33 mouse cellular contexts compared by ENCODE assay signal in genomic region chr8:94783890-94784289, GRCm38 (mm10). TPM values are rescaled to one million over a fixed set of nuclear protein-coding genes. Genes with fewer than 3 reads are reported as not detected.
"Had no signal": no experiment of that assay in that cellular context is flagged by ENCODE, and none has a peak within 500 bp of the region (broad histone marks: within the 10 kb centered on the region; RNA-seq: fewer than 3 reads in every experiment).

No protein-coding gene starts in this region.

- H3K4me2 ChIP-seq: heart, embryonic 11.5 days; heart, embryonic 13.5 days; hindbrain, embryonic 13.5 days; hindbrain, embryonic 15.5 days; intestine, embryonic 15.5 days; limb, embryonic 13.5 days; limb, embryonic 15.5 days; liver, embryonic 12.5 days had no signal

- ATAC-seq: inflammation-experienced regulatory T-cells, adult 6 months; intestine, embryonic 15.5 days; liver, embryonic 12.5 days had no signal

- DNase-seq: gastrocnemius, postnatal 10 days; gastrocnemius, postnatal 25 days; heart, adult 11 months; heart, adult 2 months; kidney, adult 18-20 months; kidney, adult 8-10 months; kidney, postnatal 10 days; kidney, postnatal 25 days; kidney, postnatal 4 days; lung, adult 18-20 months had no signal

- H3K4me3 ChIP-seq: heart, adult 2 months; heart, embryonic 13.5 days; hindbrain, embryonic 13.5 days; hindbrain, embryonic 15.5 days; intestine, embryonic 15.5 days; layer of hippocampus, adult 2 months; limb, embryonic 13.5 days; limb, embryonic 15.5 days; liver, embryonic 12.5 days had no signal

- H3K36me3 ChIP-seq: heart, embryonic 13.5 days; hindbrain, embryonic 15.5 days; intestine, embryonic 15.5 days; limb, embryonic 13.5 days; limb, embryonic 15.5 days; liver, embryonic 12.5 days had no signal

- H3K9ac ChIP-seq: heart, embryonic 13.5 days; hindbrain, embryonic 13.5 days; hindbrain, embryonic 15.5 days; intestine, embryonic 15.5 days; limb, embryonic 13.5 days; limb, embryonic 15.5 days; liver, embryonic 12.5 days; liver, embryonic 14.5 days had no signal

- H3K27ac ChIP-seq: heart, embryonic 13.5 days; hindbrain, embryonic 13.5 days; hindbrain, embryonic 15.5 days; layer of hippocampus, adult 2 months; limb, embryonic 13.5 days; limb, embryonic 15.5 days; liver, embryonic 12.5 days; liver, embryonic 14.5 days had no signal

- H3K9me3 ChIP-seq: heart, embryonic 13.5 days; hindbrain, embryonic 13.5 days; hindbrain, embryonic 15.5 days; intestine, embryonic 15.5 days; limb, embryonic 13.5 days; limb, embryonic 15.5 days; liver, embryonic 12.5 days had no signal

- H3K27me3 ChIP-seq: heart, embryonic 13.5 days; hindbrain, embryonic 13.5 days; hindbrain, embryonic 15.5 days; intestine, embryonic 15.5 days; limb, embryonic 13.5 days; limb, embryonic 15.5 days had no signal

RNA-seq across cellular contexts. Expression of gene Ccl17, which starts 26.4 kb away (rescaled TPM):
- total RNA-seq: gastrocnemius, adult 18-20 months; gastrocnemius, postnatal 10 days; gastrocnemius, postnatal 25 days; heart, adult 2 months; heart, postnatal 25 days; hematopoietic stem cell, adult 5-6 weeks; liver, adult 2 months had no signal
- polyA plus RNA-seq: hindbrain, embryonic 11.5 days; hindbrain, embryonic 13.5 days; inflammation-experienced regulatory T-cells, adult 6 months; intestine, embryonic 15.5 days; kidney, embryonic 14.5 days; limb, embryonic 11.5 days; limb, embryonic 15.5 days; liver, embryonic 16.5 days had no signal

RNA-seq across cellular contexts. Expression of gene Ccl22, which starts 38.5 kb away (rescaled TPM):
- total RNA-seq: gastrocnemius, adult 18-20 months; gastrocnemius, postnatal 10 days; gastrocnemius, postnatal 25 days; heart, adult 2 months; heart, postnatal 25 days; hematopoietic stem cell, adult 5-6 weeks; layer of hippocampus, postnatal 10 days; layer of hippocampus, postnatal 25 days; left cerebral cortex, postnatal 14 days had no signal
- polyA plus RNA-seq: heart, embryonic 11.5 days; heart, embryonic 13.5 days; hindbrain, embryonic 11.5 days; hindbrain, embryonic 13.5 days; hindbrain, embryonic 15.5 days; inflammation-experienced regulatory T-cells, adult 6 months; intestine, embryonic 15.5 days; kidney, embryonic 14.5 days; kidney, embryonic 16.5 days; limb, embryonic 11.5 days; limb, embryonic 13.5 days; limb, embryonic 15.5 days had no signal
